Mouse (Mus musculus): ENCODE measurements around the gene Gtsf2. TPM values are rescaled to one million over a fixed set of nuclear protein-coding genes. Genes with fewer than 3 reads are reported as not detected.
A peak's percentile ranks its signal among the peaks of the same experiment; 100 is the strongest.

Gtsf2 gene
- 0.55 TPM in 1 of 2 replicates, not detected in the other for polyA plus RNA-seq (2014; fragmentation: Nextera tagmentation; extraction: Ambion mirVana)

DNA sequence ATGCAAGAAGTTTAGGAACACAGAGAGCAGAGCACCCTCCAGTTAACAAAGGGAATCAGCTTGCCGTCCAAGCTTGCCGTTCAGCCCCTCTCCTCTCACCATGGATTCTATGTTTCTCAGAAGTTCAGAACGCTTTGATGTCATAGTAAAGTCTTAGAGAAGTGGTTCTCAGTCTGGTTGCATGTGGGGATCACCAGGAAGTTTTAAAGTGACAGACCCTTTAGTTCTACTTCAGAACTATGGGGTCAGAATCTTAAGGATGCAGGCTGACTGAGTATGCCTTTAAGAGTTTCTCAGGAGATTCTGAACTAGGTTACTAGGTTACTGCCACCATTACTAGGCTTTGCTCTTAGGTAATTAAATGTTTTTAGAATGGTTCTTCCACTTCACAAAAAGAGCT is at the start of gene Gtsf2:
Gtsf2 (minus strand) TSS at position 101 of the 400 bp plus-strand sequence.
- no peak within 1 kb of the TSS for H3K4me2 ChIP-seq (ENCODE audit: low read depth, low read length, severe bottlenecking)
- H3K27me3 ChIP-seq (ENCODE audit: control insufficient read depth, insufficient read depth, low read length): no peaks in the 10 kb centered on the region
- H3K36me3 ChIP-seq (ENCODE audit: control insufficient read depth, insufficient read depth, low read length): no peaks in the 10 kb centered on the region
- H3K9me3 ChIP-seq (ENCODE audit: control insufficient read depth, low read length): no peaks in the 10 kb centered on the region
- H3K27ac ChIP-seq (ENCODE audit: low read depth, low read length): no peak within 1 kb of the TSS
- H3K4me3 ChIP-seq (ENCODE audit: low read depth, low read length): no peak within 1 kb of the TSS
- 26% methylated on average over 3 of the region's 3 CpGs for WGBS
- DNase-seq (ENCODE audit: low spot score): no peak
- ATAC-seq (replicated peaks; ENCODE audit: low FRiP score): no peak
- no peak within 1 kb of the TSS for H3K9ac ChIP-seq (ENCODE audit: low read length)
- H3K4me1 ChIP-seq (replicated peaks; ENCODE audit: control insufficient read depth, insufficient read depth, low read length): no peaks in the 10 kb centered on the region

DNA sequence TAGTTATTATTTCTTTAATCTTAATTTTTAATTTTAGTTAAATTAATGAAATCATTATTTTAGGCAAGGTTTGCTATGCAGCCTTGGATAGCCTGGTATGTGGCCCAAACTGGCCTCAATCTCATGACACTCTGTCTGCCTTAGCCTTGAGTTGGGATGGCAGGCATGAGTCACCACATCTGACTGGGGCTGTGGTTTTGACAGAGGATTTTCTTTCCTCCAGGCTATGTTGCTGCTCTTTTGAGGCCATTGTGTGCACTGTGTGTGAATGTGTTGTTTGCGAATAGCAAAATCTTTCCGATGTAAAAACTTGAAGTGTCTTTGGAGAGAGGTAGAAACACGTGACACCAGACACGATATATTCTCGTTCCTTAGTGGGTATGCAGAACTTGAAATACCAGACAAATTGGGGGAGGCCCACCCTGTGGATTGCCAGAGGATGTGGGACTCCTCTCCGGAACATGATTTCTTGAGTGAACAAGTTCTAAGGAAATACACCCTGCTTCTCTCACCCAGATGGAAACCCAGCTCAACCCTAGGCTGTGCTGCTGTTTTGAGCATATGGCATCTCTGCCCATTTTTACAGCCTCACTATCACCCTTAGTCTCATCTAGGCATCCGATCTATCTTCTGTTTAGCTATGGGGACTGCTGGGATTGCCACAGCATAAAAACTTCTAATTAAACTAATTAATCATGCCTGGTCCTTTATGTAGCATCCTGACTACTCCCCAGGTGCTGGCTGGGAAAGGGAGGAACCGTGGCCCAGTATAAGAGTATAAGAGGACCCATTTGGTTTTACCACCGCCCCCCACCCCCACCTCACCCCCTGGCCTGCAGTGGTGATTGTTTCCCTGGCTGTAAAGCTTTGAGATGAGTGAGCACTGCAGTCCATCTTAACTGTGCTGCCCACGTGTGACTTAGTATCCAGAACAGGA is 48.2 kb upstream of the Gtsf2 start:
- Histone ChIP-seq H3K36me3 (ENCODE audit: control insufficient read depth, insufficient read depth, low read length) (no peaks in the 10 kb centered on the region), H3K4me3 (ENCODE audit: low read depth, low read length) (no peak overlapping the region), H3K4me2 (ENCODE audit: low read depth, low read length, severe bottlenecking) (no peak overlapping the region), H3K9ac (ENCODE audit: low read length) (no peak overlapping the region), H3K27me3 (ENCODE audit: control insufficient read depth, insufficient read depth, low read length) (no peaks in the 10 kb centered on the region), H3K27ac (ENCODE audit: low read depth, low read length) (no peak overlapping the region), H3K4me1 (replicated peaks; ENCODE audit: control insufficient read depth, insufficient read depth, low read length) (peaks cover 7% of the 10 kb centered on the region; the same call in 1 of the 2 replicates), H3K9me3 (ENCODE audit: control insufficient read depth, low read length) (no peaks in the 10 kb centered on the region)
- ATAC-seq (replicated peaks; ENCODE audit: low FRiP score) (peak; percentile 21), DNase-seq (ENCODE audit: low spot score) (no peak)
- 67% methylated on average over 10 of the region's 10 CpGs for WGBS

GRCm38 (mm10) chr15:103488336-103488735 is 40.1 kb upstream of the Gtsf2 start:
- H3K4me3 ChIP-seq (ENCODE audit: low read depth, low read length): no peak overlapping the region
- no peak overlapping the region for H3K27ac ChIP-seq (ENCODE audit: low read depth, low read length)
- WGBS: 69% methylated on average over 4 of the region's 4 CpGs
- H3K4me2 ChIP-seq (ENCODE audit: low read depth, low read length, severe bottlenecking): no peak overlapping the region
- H3K9me3 ChIP-seq (ENCODE audit: control insufficient read depth, low read length): no peaks in the 10 kb centered on the region
- no peaks in the 10 kb centered on the region for H3K27me3 ChIP-seq (ENCODE audit: control insufficient read depth, insufficient read depth, low read length)
- DNase-seq (ENCODE audit: low spot score) (no peak), ATAC-seq (replicated peaks; ENCODE audit: low FRiP score) (no peak)
- H3K9ac ChIP-seq (ENCODE audit: low read length): no peak overlapping the region
- H3K4me1 ChIP-seq (replicated peaks; ENCODE audit: control insufficient read depth, insufficient read depth, low read length): no peaks in the 10 kb centered on the region
- no peaks in the 10 kb centered on the region for H3K36me3 ChIP-seq (ENCODE audit: control insufficient read depth, insufficient read depth, low read length)

- no peak overlapping the region for H3K4me2 ChIP-seq (ENCODE audit: low read depth, low read length, severe bottlenecking)
- H3K36me3 ChIP-seq (ENCODE audit: control insufficient read depth, insufficient read depth, low read length): no peaks in the 10 kb centered on the region
- no peak overlapping the region for H3K9ac ChIP-seq (ENCODE audit: low read length)
- H3K4me1 ChIP-seq (replicated peaks; ENCODE audit: control insufficient read depth, insufficient read depth, low read length): no peaks in the 10 kb centered on the region
- H3K27ac ChIP-seq (ENCODE audit: low read depth, low read length): no peak overlapping the region
- ATAC-seq (replicated peaks; ENCODE audit: low FRiP score) (no peak), DNase-seq (ENCODE audit: low spot score) (no peak)
- H3K9me3 ChIP-seq (ENCODE audit: control insufficient read depth, low read length): no peaks in the 10 kb centered on the region
- H3K4me3 ChIP-seq (ENCODE audit: low read depth, low read length): no peak overlapping the region
- 70% methylated on average over 1 of the region's 1 CpGs for WGBS
- no peaks in the 10 kb centered on the region for H3K27me3 ChIP-seq (ENCODE audit: control insufficient read depth, insufficient read depth, low read length)
These were observed 38.4 kb upstream of the Gtsf2 start for GRCm38 (mm10) chr15:103486658-103487057.

DNA sequence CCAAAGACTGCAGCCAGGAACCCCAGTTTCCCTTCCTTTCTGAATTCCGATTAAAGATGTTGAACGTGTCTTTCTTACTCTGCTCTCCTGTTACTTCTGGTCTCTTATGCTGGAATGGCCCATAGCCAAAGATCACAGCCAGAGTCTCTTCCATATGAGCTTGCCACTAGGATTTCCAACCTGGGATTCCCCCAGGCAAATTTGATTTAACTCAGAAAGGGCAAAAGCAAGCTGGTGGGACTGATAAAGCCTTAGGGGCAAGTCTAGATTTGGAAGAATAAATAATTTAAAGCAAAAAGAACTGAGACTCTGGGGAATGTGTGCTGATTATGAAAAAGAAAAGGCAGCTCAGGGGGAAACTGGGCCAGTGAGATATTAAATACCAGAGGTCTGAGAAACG is 36.8 kb upstream of the Gtsf2 start:
- 59% methylated on average over 3 of the region's 3 CpGs for WGBS
- H3K4me2 ChIP-seq (ENCODE audit: low read depth, low read length, severe bottlenecking): no peak overlapping the region
- H3K27ac ChIP-seq (ENCODE audit: low read depth, low read length): no peak overlapping the region
- H3K4me1 ChIP-seq (replicated peaks; ENCODE audit: control insufficient read depth, insufficient read depth, low read length): no peaks in the 10 kb centered on the region
- ATAC-seq (replicated peaks; ENCODE audit: low FRiP score) (no peak), DNase-seq (ENCODE audit: low spot score) (no peak)
- H3K9ac ChIP-seq (ENCODE audit: low read length): no peak overlapping the region
- H3K9me3 ChIP-seq (ENCODE audit: control insufficient read depth, low read length): no peaks in the 10 kb centered on the region
- no peak overlapping the region for H3K4me3 ChIP-seq (ENCODE audit: low read depth, low read length)
- no peaks in the 10 kb centered on the region for H3K36me3 ChIP-seq (ENCODE audit: control insufficient read depth, insufficient read depth, low read length)
- H3K27me3 ChIP-seq (ENCODE audit: control insufficient read depth, insufficient read depth, low read length): no peaks in the 10 kb centered on the region

DNA sequence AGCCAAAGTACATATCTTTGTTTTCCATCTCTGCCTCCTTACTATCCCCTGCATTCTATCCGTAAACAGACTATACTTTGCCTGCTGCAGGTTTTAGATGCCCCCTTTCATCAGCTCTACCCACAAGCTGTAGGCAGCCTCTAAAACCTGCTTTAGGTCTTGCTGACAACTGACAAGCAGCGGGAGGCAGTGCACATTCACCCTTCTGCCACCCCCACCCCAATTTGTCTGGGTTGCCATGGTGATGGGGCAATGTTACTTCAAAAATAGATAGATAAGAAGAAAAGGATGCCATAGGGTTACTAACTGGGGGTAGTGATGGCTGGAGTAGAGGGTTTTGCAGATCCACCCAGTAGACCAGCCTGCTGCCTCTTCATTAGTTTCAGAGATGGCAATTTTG is 36.2 kb upstream of the Gtsf2 start:
- Histone ChIP-seq H3K4me1 (replicated peaks; ENCODE audit: control insufficient read depth, insufficient read depth, low read length) (no peaks in the 10 kb centered on the region), H3K36me3 (ENCODE audit: control insufficient read depth, insufficient read depth, low read length) (no peaks in the 10 kb centered on the region), H3K9me3 (ENCODE audit: control insufficient read depth, low read length) (no peaks in the 10 kb centered on the region), H3K4me2 (ENCODE audit: low read depth, low read length, severe bottlenecking) (no peak overlapping the region), H3K4me3 (ENCODE audit: low read depth, low read length) (no peak overlapping the region), H3K27me3 (ENCODE audit: control insufficient read depth, insufficient read depth, low read length) (no peaks in the 10 kb centered on the region), H3K27ac (ENCODE audit: low read depth, low read length) (no peak overlapping the region), H3K9ac (ENCODE audit: low read length) (no peak overlapping the region)
- ATAC-seq (replicated peaks; ENCODE audit: low FRiP score) (no peak), DNase-seq (ENCODE audit: low spot score) (no peak)
- WGBS: 71% methylated on average over 2 of the region's 2 CpGs

DNA sequence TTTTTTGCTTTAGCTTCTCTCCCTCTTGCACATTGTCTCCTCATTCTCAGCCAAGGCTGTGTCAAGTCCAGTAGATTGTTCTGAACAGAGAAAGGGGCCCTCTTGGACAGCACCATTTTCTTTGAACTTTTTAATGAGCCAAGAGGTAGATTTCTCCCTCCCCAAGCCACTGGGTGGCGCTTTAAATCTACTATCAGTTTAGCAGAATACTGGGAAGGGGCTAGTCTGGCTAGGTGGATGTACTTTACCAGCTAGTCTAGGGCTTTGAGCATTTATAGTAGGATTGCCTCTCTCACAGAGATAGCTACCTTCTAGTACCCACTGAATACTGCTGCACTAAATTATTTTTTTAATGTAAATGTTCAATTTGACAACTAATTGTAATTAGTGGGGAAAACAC is 34.2 kb upstream of the Gtsf2 start:
- Histone ChIP-seq H3K4me3 (ENCODE audit: low read depth, low read length) (no peak overlapping the region), H3K9me3 (ENCODE audit: control insufficient read depth, low read length) (no peaks in the 10 kb centered on the region), H3K27me3 (ENCODE audit: control insufficient read depth, insufficient read depth, low read length) (no peaks in the 10 kb centered on the region), H3K4me1 (replicated peaks; ENCODE audit: control insufficient read depth, insufficient read depth, low read length) (no peaks in the 10 kb centered on the region), H3K27ac (ENCODE audit: low read depth, low read length) (no peak overlapping the region), H3K9ac (ENCODE audit: low read length) (no peak overlapping the region), H3K36me3 (ENCODE audit: control insufficient read depth, insufficient read depth, low read length) (no peaks in the 10 kb centered on the region), H3K4me2 (ENCODE audit: low read depth, low read length, severe bottlenecking) (no peak overlapping the region)
- ATAC-seq (replicated peaks; ENCODE audit: low FRiP score): peak; percentile 82
- WGBS: 0% methylated on average over 1 of the region's 1 CpGs
- peak; percentile 71 for DNase-seq (ENCODE audit: low spot score)

- no peaks in the 10 kb centered on the region for H3K36me3 ChIP-seq (ENCODE audit: control insufficient read depth, insufficient read depth, low read length)
- ATAC-seq (replicated peaks; ENCODE audit: low FRiP score) (no peak), DNase-seq (ENCODE audit: low spot score) (no peak)
- no peak overlapping the region for H3K4me2 ChIP-seq (ENCODE audit: low read depth, low read length, severe bottlenecking)
- H3K9me3 ChIP-seq (ENCODE audit: control insufficient read depth, low read length): no peaks in the 10 kb centered on the region
- H3K4me3 ChIP-seq (ENCODE audit: low read depth, low read length): no peak overlapping the region
- no peak overlapping the region for H3K9ac ChIP-seq (ENCODE audit: low read length)
- WGBS: 80% methylated on average over 2 of the region's 2 CpGs
- H3K27ac ChIP-seq (ENCODE audit: low read depth, low read length): no peak overlapping the region
- no peaks in the 10 kb centered on the region for H3K4me1 ChIP-seq (replicated peaks; ENCODE audit: control insufficient read depth, insufficient read depth, low read length)
- no peaks in the 10 kb centered on the region for H3K27me3 ChIP-seq (ENCODE audit: control insufficient read depth, insufficient read depth, low read length)
These were observed 31.9 kb upstream of the Gtsf2 start for GRCm38 (mm10) chr15:103480129-103480528.

All from forebrain, embryonic 11.5 days (tissue).